Mouse (Mus musculus) ES-Bruce4 (cell line): ENCODE measurements at regions not wholly inside any gene's neighbourhood (a gene's known extent, or its start where the extent isn't known, plus 50 kb on each side); places are given as distances from the start of the nearest gene placed in this dataset.

Experiments used
- CTCF ChIP-seq: IDR thresholded peaks from one replicate; pipeline ENCODE4 v1.8.1; 2011; ENCODE audit warnings: low read depth, low read length
- EP300 ChIP-seq: IDR thresholded peaks from 2 replicates; pipeline ENCODE4 v1.6.1; 2011; ENCODE audit warnings: low read depth, low read length; ENCODE audit not compliant: insufficient read depth

GRCm38 (mm10) chr1:154147001-154147571, 53.9 kb upstream of the Zfp648 start:
- TF ChIP-seq CTCF = no peak
- TF ChIP-seq EP300 = no peak
